Mouse (Mus musculus): ENCODE results near the gene Ltb.

Ltb gene

GRCm38 (mm10) chr17:35164568-35165450 lies 29.4 kb upstream of the Ltb start, which contains the start of gene Prrc2a:
TSS of gene Prrc2a (minus strand) at chr17:35164897.
- DNase-seq (ENCODE audit: extremely low read depth, low read depth, low spot score), result peak; percentile 96

GRCm38 (mm10) chr17:35165451-35166155 lies 28.6 kb upstream of the Ltb start:
- no peak for DNase-seq (ENCODE audit: extremely low read depth, low read depth, low spot score)

GRCm38 (mm10) chr17:35166352-35167035 lies 27.7 kb upstream of the Ltb start:
- DNase-seq (ENCODE audit: extremely low read depth, low read depth, low spot score), result no peak

GRCm38 (mm10) chr17:35167794-35168193 lies 26.4 kb upstream of the Ltb start:
- no peak for DNase-seq (ENCODE audit: extremely low read depth, low read depth, low spot score)

- no peak for DNase-seq (ENCODE audit: extremely low read depth, low read depth, low spot score)
These were observed 25.6 kb upstream of the Ltb start for GRCm38 (mm10) chr17:35168541-35169207.

- no peak for DNase-seq (ENCODE audit: extremely low read depth, low read depth, low spot score)
These were observed 21.6 kb upstream of the Ltb start for GRCm38 (mm10) chr17:35172445-35173234.

- DNase-seq (ENCODE audit: extremely low read depth, low read depth, low spot score), result no peak
These were observed 20.9 kb upstream of the Ltb start for GRCm38 (mm10) chr17:35173329-35173728.

- DNase-seq (ENCODE audit: extremely low read depth, low read depth, low spot score), result no peak
These were observed 19.9 kb upstream of the Ltb start for GRCm38 (mm10) chr17:35174201-35174977.

- DNase-seq (ENCODE audit: extremely low read depth, low read depth, low spot score), result no peak
These were observed 18.9 kb upstream of the Ltb start for GRCm38 (mm10) chr17:35175382-35175781.

- no peak for DNase-seq (ENCODE audit: extremely low read depth, low read depth, low spot score)
These were observed 18.3 kb upstream of the Ltb start, which contains the start of gene Aif1 for GRCm38 (mm10) chr17:35175968-35176367. TSS of gene Aif1 (minus strand) at chr17:35176068.

- no peak for DNase-seq (ENCODE audit: extremely low read depth, low read depth, low spot score)
These were observed 15.7 kb upstream of the Ltb start for GRCm38 (mm10) chr17:35178528-35178927.

- DNase-seq (ENCODE audit: extremely low read depth, low read depth, low spot score), result no peak
These were observed 14.1 kb upstream of the Ltb start for GRCm38 (mm10) chr17:35180093-35180492.

GRCm38 (mm10) chr17:35185639-35186611 lies 8.3 kb upstream of the Ltb start:
- DNase-seq (ENCODE audit: extremely low read depth, low read depth, low spot score), result no peak

- DNase-seq (ENCODE audit: extremely low read depth, low read depth, low spot score), result no peak
These were observed 7.6 kb upstream of the Ltb start for GRCm38 (mm10) chr17:35186681-35187080.

- DNase-seq (ENCODE audit: extremely low read depth, low read depth, low spot score), result no peak
These were observed 6.9 kb upstream of the Ltb start for GRCm38 (mm10) chr17:35187345-35187744.

- no peak for DNase-seq (ENCODE audit: extremely low read depth, low read depth, low spot score)
These were observed 6.2 kb upstream of the Ltb start, which contains the start of gene Lst1 for GRCm38 (mm10) chr17:35187959-35188610. TSS of gene Lst1 (minus strand) at chr17:35188439.

GRCm38 (mm10) chr17:35189186-35189585 lies 5.1 kb upstream of the Ltb start:
- no peak for DNase-seq (ENCODE audit: extremely low read depth, low read depth, low spot score)

- DNase-seq (ENCODE audit: extremely low read depth, low read depth, low spot score), result no peak
These were observed 4.1 kb upstream of the Ltb start for GRCm38 (mm10) chr17:35190096-35190495.
